Mouse (Mus musculus) testis, adult 2 months (tissue): ENCODE measurements at regions not wholly inside any gene's neighbourhood (a gene's known extent, or its start where the extent isn't known, plus 50 kb on each side); places are given as distances from the start of the nearest gene placed in this dataset.

ENCODE experiments used
- CTCF ChIP-seq: fragments of 200-500 bp; IDR thresholded peaks from 2 replicates; pipeline ENCODE4 v1.5.1; 2012; ENCODE audit warnings: low read depth, mild to moderate bottlenecking, inconsistent platforms, low read length, moderate library complexity; ENCODE audit not compliant: control insufficient read depth, insufficient read depth, insufficient replicate concordance
- POLR2A ChIP-seq: fragments of 200-500 bp; IDR thresholded peaks from 2 replicates; pipeline ENCODE4 v1.6.1; 2012; ENCODE audit warnings: low read depth, mild to moderate bottlenecking, inconsistent platforms, low read length, moderate library complexity; ENCODE audit not compliant: control insufficient read depth

GRCm38 (mm10) chr1:35682511-35682949, 385.7 kb upstream of the Hs6st1 start:
- no peak for TF ChIP-seq POLR2A
- TF ChIP-seq CTCF = no peak
